Mouse (Mus musculus) cortical plate, adult 2 months (tissue): ENCODE results near the gene Zfp273.

Experiments used
- CTCF ChIP-seq: fragments of 200-500 bp; IDR thresholded peaks from 2 replicates; pipeline ENCODE4 v1.5.1; 2011; ENCODE audit warnings: mild to moderate bottlenecking, control low read depth, low read length; ENCODE audit not compliant: insufficient read depth; ENCODE audit errors: extremely low read depth
- POLR2A ChIP-seq: fragments of 200-500 bp; IDR thresholded peaks from 2 replicates; pipeline ENCODE4 v1.6.1; 2011; ENCODE audit warnings: mild to moderate bottlenecking, low read length, control low read depth; ENCODE audit not compliant: insufficient read depth; ENCODE audit errors: extremely low read depth

DNA sequence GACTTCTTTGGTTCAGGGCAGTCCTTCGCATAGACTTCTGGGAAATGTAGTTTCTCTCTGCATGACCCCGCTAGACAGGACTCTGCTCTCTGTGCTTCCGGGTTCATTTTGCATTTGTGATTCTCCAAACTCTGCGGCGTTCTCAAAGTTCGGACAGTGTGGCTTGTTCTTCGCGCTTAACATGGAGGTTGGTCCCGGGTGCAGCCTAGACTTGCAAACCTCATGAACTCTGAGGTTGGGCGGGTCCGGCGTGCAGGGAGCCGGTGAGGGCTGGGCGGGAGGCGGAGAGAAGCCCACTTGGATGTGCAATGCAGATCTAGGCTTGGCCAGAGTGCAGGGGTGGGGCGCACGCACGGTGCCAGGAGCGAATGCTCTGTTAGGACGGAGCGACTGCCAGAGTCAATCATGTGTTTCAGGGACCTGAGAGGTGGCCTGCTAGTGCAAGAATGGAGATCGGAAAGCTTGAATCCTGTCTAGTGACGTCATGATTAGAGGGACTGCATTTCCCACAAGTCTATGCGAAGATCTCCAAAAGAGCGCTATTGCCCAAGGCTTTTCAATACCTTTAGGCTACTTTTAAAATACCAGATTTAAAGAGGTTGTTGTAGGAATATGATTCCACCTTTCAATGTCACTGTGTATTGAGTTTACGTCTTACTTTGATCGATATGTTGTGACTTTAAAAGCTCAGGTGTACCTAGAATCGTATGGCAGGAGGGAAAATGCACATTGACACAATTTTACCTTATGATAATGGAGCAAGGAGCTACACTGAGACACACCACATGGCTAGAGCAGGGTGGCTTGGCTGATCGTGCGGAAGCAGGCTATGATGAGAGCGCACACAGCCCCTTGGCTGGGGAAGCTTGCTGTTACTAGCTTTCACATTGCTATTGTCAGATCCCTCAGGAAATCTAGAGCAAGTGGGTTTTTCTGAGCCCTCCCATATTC is at the start of gene Zfp273:
- peak; percentile 40; the same call in 1 of the 2 replicates for TF ChIP-seq POLR2A
- TF ChIP-seq CTCF = no peak
